Mouse (Mus musculus) adrenal gland, postnatal 14 days (tissue): ENCODE measurements around the gene Zbtb44. TPM values are rescaled to one million over a fixed set of nuclear protein-coding genes. Genes with fewer than 3 reads are reported as not detected.
A peak's percentile ranks its signal among the peaks of the same experiment; 100 is the strongest.

Experiments
- DNase-seq: peaks from one replicate; pipeline ENCODE4 v3.0.0; 2021; ENCODE audit warnings: mixed read lengths
- total RNA-seq: library from RNA; stranded (reverse); gene quantifications from 2 replicates; pipeline ENCODE4 v1.2.3, GENCODE M21; 2021

The Zbtb44 gene
- total RNA-seq, 1 experiment from 2014 or later = 46.1 TPM

DNA sequence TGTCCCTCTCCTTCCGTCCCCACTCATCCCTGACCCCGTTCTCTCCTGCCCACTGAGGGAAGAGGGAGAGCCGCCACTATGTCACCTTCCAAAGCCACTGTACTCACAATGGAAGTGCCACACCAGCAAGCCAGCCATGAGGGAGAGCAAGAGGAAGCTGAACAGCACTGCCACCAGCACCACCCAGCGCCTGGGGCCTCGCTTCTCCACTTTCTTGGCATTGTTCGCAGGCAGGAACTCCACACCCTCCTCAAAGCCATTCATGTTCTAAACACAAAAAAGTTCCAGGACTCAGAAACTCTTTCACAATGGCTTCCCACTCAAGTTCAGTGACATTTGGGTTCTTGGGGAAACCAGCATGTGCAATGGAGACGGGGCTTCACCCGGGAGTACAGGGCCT is 78.0 kb downstream of the Zbtb44 start:
- DNase-seq = no peak

DNA sequence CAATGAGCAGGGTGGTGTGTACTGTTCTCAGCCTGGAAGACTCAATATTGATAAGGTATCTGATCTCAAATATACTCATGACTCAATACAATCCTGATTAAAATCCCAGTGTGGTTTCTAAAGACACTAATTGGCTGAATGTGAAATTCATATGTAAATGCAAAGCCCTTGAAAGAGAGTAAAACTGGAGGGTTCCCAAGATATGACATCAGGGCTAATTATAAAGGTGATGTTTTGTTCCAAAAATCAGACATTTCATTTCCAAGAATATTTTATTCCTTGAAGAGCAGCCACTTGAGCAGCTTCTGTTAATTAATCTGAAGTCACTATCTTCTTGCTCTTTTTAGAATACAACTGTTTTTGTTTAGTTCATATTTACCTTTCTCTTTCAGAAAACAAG is 85.1 kb downstream of the Zbtb44 start:
- DNase-seq = no peak

- no peak for DNase-seq
These were observed 86.6 kb downstream of the Zbtb44 start for GRCm38 (mm10) chr9:31117088-31117487.

DNA sequence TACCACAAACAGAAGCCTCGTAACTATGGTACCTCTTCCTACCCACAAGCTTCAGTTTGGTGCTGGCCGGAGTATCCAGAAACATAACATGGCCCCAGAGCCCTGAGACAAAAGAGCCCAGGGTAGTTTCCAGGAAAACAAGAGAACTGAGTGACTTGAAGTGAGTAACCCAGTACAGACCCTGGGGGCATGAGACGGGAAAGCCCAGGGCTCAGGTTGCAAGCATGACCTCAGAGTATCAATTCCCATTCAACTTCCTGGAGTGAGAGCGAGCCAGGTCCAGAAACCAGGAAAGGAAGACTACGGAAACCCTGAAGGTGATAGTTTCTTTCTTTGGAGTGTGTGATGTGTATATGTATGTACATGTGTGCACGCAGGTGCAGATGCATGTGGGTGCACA is 87.0 kb downstream of the Zbtb44 start:
- DNase-seq = no peak

DNA sequence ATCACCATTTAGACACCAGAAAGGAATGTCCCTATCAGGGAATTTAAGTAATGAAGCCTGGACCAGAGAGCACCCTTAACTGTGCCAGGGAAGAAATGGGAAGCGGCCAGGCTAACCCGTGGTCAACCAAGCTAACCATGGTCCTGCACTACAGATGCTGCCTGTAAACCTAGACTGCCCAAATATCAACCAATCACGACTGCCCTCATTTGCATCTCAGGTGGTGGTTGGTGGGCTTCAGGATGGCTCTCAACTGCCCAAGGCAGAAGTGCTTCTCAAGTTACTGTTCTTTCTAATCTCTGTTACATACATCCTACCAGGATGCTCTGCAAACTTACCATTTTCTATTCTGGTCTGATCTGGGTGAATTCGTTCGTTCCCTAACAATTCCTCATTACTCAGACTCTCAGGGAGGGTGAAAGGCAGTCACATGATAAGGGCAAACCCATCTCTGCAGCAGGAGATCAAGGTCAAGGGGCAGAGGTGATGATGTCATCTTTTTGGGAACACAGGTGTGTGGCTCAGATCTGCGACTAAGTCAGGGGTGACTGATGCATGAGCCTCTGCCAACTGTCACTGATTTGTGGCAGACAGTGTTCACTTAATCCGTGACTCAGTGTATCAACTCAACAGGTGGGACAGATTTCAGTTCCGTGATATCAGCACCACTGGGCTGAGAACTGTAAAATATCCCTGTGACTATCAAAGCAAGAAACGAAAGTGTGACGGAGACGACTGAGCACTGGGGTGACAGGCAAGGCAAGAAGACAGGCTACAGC is 88.3 kb downstream of the Zbtb44 start:
- no peak for DNase-seq

DNA sequence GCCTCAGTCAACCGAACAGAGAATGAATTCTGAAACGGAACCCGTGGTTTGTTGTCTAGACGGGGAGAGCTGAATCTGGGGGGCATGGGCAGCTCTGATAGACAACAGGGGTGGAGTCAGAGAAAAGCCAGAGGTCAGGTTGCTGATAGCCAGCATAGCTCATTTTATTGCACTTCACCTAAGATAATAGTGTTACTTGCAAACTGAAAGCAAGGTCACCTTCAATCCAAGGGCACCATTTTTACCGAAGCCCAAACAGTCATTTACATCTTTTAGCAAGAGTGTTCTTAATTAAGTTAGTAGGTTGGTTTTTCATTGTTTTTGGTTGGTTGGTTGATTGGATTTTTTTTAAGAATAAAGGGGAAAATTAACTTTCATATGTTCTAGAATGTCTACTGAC is 89.0 kb downstream of the Zbtb44 start:
- no peak for DNase-seq

GRCm38 (mm10) chr9:31119882-31120532 is 89.6 kb downstream of the Zbtb44 start:
- DNase-seq = no peak

DNA sequence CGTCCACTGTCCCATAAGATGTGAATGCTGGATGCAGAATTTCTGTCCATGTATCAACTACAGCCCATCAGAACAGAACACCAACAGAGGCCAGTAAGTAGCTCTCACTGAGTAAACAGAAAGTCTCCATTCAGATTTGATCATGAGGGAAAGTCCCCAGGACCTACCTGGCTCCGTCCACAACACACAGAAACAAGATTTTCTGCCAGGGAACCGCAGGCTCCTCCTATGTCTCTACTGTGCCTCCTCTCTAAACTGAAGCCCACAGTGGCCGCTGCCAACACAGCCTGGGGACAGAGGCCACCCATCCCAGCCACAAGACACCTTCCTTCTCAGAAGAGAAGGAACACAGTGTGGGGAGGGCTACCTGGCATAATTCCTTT is 90.1 kb downstream of the Zbtb44 start:
- DNase-seq = no peak

GRCm38 (mm10) chr9:31122464-31123030 is 92.1 kb downstream of the Zbtb44 start:
- DNase-seq = peak; percentile 61

Other genes with a start within 250 kb of the Zbtb44 start
- gene Adamts15, start 108.2 kb upstream of the Zbtb44 start, total RNA-seq = 3.8 and 5.2 TPM in 2 replicates
- 0.37 and 0.38 TPM in 2 replicates for gene Adamts8, start 88.1 kb upstream of the Zbtb44 start, total RNA-seq
- 0.70 and 1.8 TPM in 2 replicates for gene St14, start 101.2 kb downstream of the Zbtb44 start, total RNA-seq
- gene Aplp2, start 181.2 kb downstream of the Zbtb44 start, total RNA-seq = 627 and 648 TPM in 2 replicates
- gene Prdm10, start 249.9 kb downstream of the Zbtb44 start, total RNA-seq = 8.0 and 8.3 TPM in 2 replicates